Mouse (Mus musculus): ENCODE results near the gene Tcp11l2.

Tcp11l2 gene

GRCm38 (mm10) chr10:84558511-84558910, 17.9 kb upstream of the Tcp11l2 start:
- no peak for DNase-seq (ENCODE audit: low spot score)

GRCm38 (mm10) chr10:84559986-84560385, 16.4 kb upstream of the Tcp11l2 start:
- DNase-seq (ENCODE audit: low spot score): no peak

- no peak for DNase-seq (ENCODE audit: low spot score)
Observed at GRCm38 (mm10) chr10:84562121-84562520, 14.3 kb upstream of the Tcp11l2 start.

GRCm38 (mm10) chr10:84562567-84563554, 13.6 kb upstream of the Tcp11l2 start:
- no peak for DNase-seq (ENCODE audit: low spot score)

- DNase-seq (ENCODE audit: low spot score): no peak
Observed at GRCm38 (mm10) chr10:84564427-84564826, 12.0 kb upstream of the Tcp11l2 start.

- no peak for DNase-seq (ENCODE audit: low spot score)
Observed at GRCm38 (mm10) chr10:84571052-84571639, 5.3 kb upstream of the Tcp11l2 start.

- DNase-seq (ENCODE audit: low spot score): no peak
Observed at GRCm38 (mm10) chr10:84573671-84574420, 2.6 kb upstream of the Tcp11l2 start.

GRCm38 (mm10) chr10:84576029-84576394, 414 bp upstream of the Tcp11l2 start:
- DNase-seq (ENCODE audit: low spot score): no peak

GRCm38 (mm10) chr10:84577071-84577727, 773 bp downstream of the Tcp11l2 start:
- DNase-seq (ENCODE audit: low spot score): no peak

- no peak for DNase-seq (ENCODE audit: low spot score)
Observed at GRCm38 (mm10) chr10:84578738-84579137, 2.3 kb downstream of the Tcp11l2 start.

- DNase-seq (ENCODE audit: low spot score): no peak
Observed at GRCm38 (mm10) chr10:84579527-84579926, 3.1 kb downstream of the Tcp11l2 start.

GRCm38 (mm10) chr10:84581191-84581590, 4.8 kb downstream of the Tcp11l2 start:
- no peak for DNase-seq (ENCODE audit: low spot score)

GRCm38 (mm10) chr10:84582236-84582635, 5.8 kb downstream of the Tcp11l2 start:
- DNase-seq (ENCODE audit: low spot score): no peak

- no peak for DNase-seq (ENCODE audit: low spot score)
Observed at GRCm38 (mm10) chr10:84584451-84585293, 8.2 kb downstream of the Tcp11l2 start.

- DNase-seq (ENCODE audit: low spot score): no peak
Observed at GRCm38 (mm10) chr10:84585294-84585650, 8.8 kb downstream of the Tcp11l2 start.

- DNase-seq (ENCODE audit: low spot score): no peak
Observed at GRCm38 (mm10) chr10:84590956-84591355, 14.5 kb downstream of the Tcp11l2 start.

- DNase-seq (ENCODE audit: low spot score): no peak
Observed at GRCm38 (mm10) chr10:84591640-84592148, 15.3 kb downstream of the Tcp11l2 start.

- no peak for DNase-seq (ENCODE audit: low spot score)
Observed at GRCm38 (mm10) chr10:84592745-84593144, 16.3 kb downstream of the Tcp11l2 start.

- no peak for DNase-seq (ENCODE audit: low spot score)
Observed at GRCm38 (mm10) chr10:84597127-84597785, 20.8 kb downstream of the Tcp11l2 start.

- no peak for DNase-seq (ENCODE audit: low spot score)
Observed at GRCm38 (mm10) chr10:84598172-84598571, 21.7 kb downstream of the Tcp11l2 start.

Data from urinary bladder, postnatal 10 days (tissue).